In genomic region chr5:72443946-72444345, GRCm38 (mm10) we compare ENCODE assay signal across 10 mouse cellular contexts.
DNase-seq lines count a peak whose midpoint lies in the region; ATAC-seq and TF ChIP-seq lines count a peak whose summit lies in the region.
"Had no signal": no experiment of that assay in that cellular context is flagged by ENCODE, and none has a peak within 500 bp of the region (broad histone marks: within the 10 kb centered on the region; RNA-seq: fewer than 3 reads in every experiment).

No protein-coding gene starts in this region.

- no peak for ATAC-seq in kidney, postnatal 0 days (replicated peaks; ENCODE audit: low FRiP score, low read depth)
- ATAC-seq in heart, embryonic 13.5 days (ENCODE audit: extremely low read depth, insufficient number of reproducible peaks, low FRiP score, low TSS enrichment): no peak
- no peak for ATAC-seq in hindbrain, embryonic 13.5 days (ENCODE audit: low FRiP score)

- H3K27me3 ChIP-seq in kidney, postnatal 0 days (ENCODE audit: insufficient read depth, low read length): no peaks in the 10 kb centered on the region
- no peaks in the 10 kb centered on the region for H3K27me3 ChIP-seq in heart, embryonic 13.5 days (replicated peaks)
- H3K27me3 ChIP-seq in hindbrain, embryonic 13.5 days: no peaks in the 10 kb centered on the region
- H3K27me3 ChIP-seq: embryonic facial prominence, embryonic 12.5 days had no signal

- no peak overlapping the region for H3K27ac ChIP-seq in kidney, postnatal 0 days
- peak overlapping the region; percentile 20; the same call in 1 of the 2 replicates for H3K27ac ChIP-seq in heart, embryonic 13.5 days (replicated peaks)
- no peak overlapping the region for H3K27ac ChIP-seq in hindbrain, embryonic 13.5 days
- H3K27ac ChIP-seq: embryonic facial prominence, embryonic 12.5 days had no signal

- H3K4me3 ChIP-seq in kidney, postnatal 0 days (replicated peaks; ENCODE audit: low read depth, low read length): no peak overlapping the region
- H3K4me3 ChIP-seq in heart, embryonic 13.5 days: no peak overlapping the region
- H3K4me3 ChIP-seq in hindbrain, embryonic 13.5 days: no peak overlapping the region
- H3K4me3 ChIP-seq: embryonic facial prominence, embryonic 12.5 days had no signal

- no peaks in the 10 kb centered on the region for H3K9me3 ChIP-seq in kidney, postnatal 0 days (replicated peaks; ENCODE audit: low read length)
- H3K9me3 ChIP-seq in heart, embryonic 13.5 days: no peaks in the 10 kb centered on the region
- no peaks in the 10 kb centered on the region for H3K9me3 ChIP-seq in hindbrain, embryonic 13.5 days
- H3K9me3 ChIP-seq: embryonic facial prominence, embryonic 12.5 days had no signal

- no peaks in the 10 kb centered on the region for H3K4me1 ChIP-seq in kidney, postnatal 0 days (replicated peaks; ENCODE audit: insufficient read depth, low read length)
- peaks cover 20% of the 10 kb centered on the region for H3K4me1 ChIP-seq in heart, embryonic 13.5 days
- H3K4me1 ChIP-seq in hindbrain, embryonic 13.5 days (replicated peaks): no peaks in the 10 kb centered on the region

- no peak overlapping the region for H3K4me2 ChIP-seq in kidney, postnatal 0 days (ENCODE audit: low read length)
- no peak overlapping the region for H3K4me2 ChIP-seq in heart, embryonic 13.5 days
- H3K4me2 ChIP-seq in hindbrain, embryonic 13.5 days: no peak overlapping the region
- H3K4me2 ChIP-seq: embryonic facial prominence, embryonic 12.5 days had no signal

- no peak for DNase-seq in kidney, postnatal 0 days (ENCODE audit: low spot score)
- DNase-seq in kidney, adult 9 months: no peak
- DNase-seq in thymus, postnatal 14 days: peak; percentile 4
- no peak for DNase-seq in thymus, postnatal 10 days (ENCODE audit: low spot score in 2 of 2)
- DNase-seq in left cerebral cortex, adult 8-10 months (ENCODE audit: low spot score in 2 of 2): no peak
- DNase-seq: adrenal gland, postnatal 25 days; cerebellum, adult 2 months had no signal

- WGBS in kidney, postnatal 0 days: 80% methylated on average over 11 of the region's 11 CpGs
- 71% methylated on average over 11 of the region's 11 CpGs for WGBS in heart, embryonic 13.5 days
- 76% methylated on average over 11 of the region's 11 CpGs for WGBS in hindbrain, embryonic 13.5 days

- no peaks in the 10 kb centered on the region for H3K36me3 ChIP-seq in kidney, postnatal 0 days (ENCODE audit: insufficient read depth, low read length)
- H3K36me3 ChIP-seq in heart, embryonic 13.5 days: no peaks in the 10 kb centered on the region
- H3K36me3 ChIP-seq in hindbrain, embryonic 13.5 days: no peaks in the 10 kb centered on the region
- H3K36me3 ChIP-seq: embryonic facial prominence, embryonic 12.5 days had no signal

- TF ChIP-seq CTCF in kidney, postnatal 0 days (IDR thresholded peaks at IDR 0.05; ENCODE audit: low read depth): 0 out of 2 replicates have a peak, but pooled peaks have one; percentile 3

- H3K9ac ChIP-seq in kidney, postnatal 0 days (ENCODE audit: low read depth, low read length): no peak overlapping the region
- no peak overlapping the region for H3K9ac ChIP-seq in heart, embryonic 13.5 days
- H3K9ac ChIP-seq in hindbrain, embryonic 13.5 days: no peak overlapping the region
- H3K9ac ChIP-seq: embryonic facial prominence, embryonic 12.5 days had no signal
